Mouse (Mus musculus) myocyte (in vitro differentiated cells): ENCODE results near the gene Itpkc. TPM values are rescaled to one million over a fixed set of nuclear protein-coding genes. Genes with fewer than 3 reads are reported as not detected.

Source experiments
- H3K27me3 ChIP-seq: one replicate; pipeline ENCODE4 v1.6.1; 2011; ENCODE audit not compliant: control insufficient read depth, insufficient read depth, insufficient read length
- H3K36me3 ChIP-seq: one replicate; pipeline ENCODE4 v1.6.1; 2011; ENCODE audit not compliant: control insufficient read depth, insufficient read depth
- H3K4me2 ChIP-seq: one replicate; pipeline ENCODE4 v1.6.1; 2011; ENCODE audit warnings: low read depth, control low read depth
- H3K4me3 ChIP-seq: one replicate; pipeline ENCODE4 v1.5.1; 2011; ENCODE audit warnings: mild to moderate bottlenecking, control low read depth, moderate library complexity
- H3K79me2 ChIP-seq: one replicate; pipeline ENCODE4 v1.6.1; 2011; ENCODE audit not compliant: control insufficient read depth, insufficient read depth
- H3ac ChIP-seq: one replicate; pipeline ENCODE4 v1.6.1; 2011; ENCODE audit not compliant: control insufficient read depth, insufficient read length
- CEBPB ChIP-seq: IDR thresholded peaks from 2 replicates; pipeline ENCODE4 v1.6.1; 2011; ENCODE audit warnings: mild to moderate bottlenecking, moderate library complexity; ENCODE audit not compliant: poor library complexity, insufficient read depth, severe bottlenecking
- E2F4 ChIP-seq: IDR thresholded peaks from one replicate; pipeline ENCODE4 v1.6.1; 2011; ENCODE audit warnings: mild to moderate bottlenecking, control low read depth, moderate library complexity; ENCODE audit not compliant: insufficient read depth
- MAX ChIP-seq: IDR thresholded peaks from one replicate; pipeline ENCODE4 v1.6.1; 2011; ENCODE audit warnings: low read depth, mild to moderate bottlenecking, control low read depth
- MYOD1 ChIP-seq, 3 experiments: IDR thresholded peaks; one replicate each; pipeline ENCODE4 v1.6.1; 2011; ENCODE audit warnings: control low read depth in 2 of 3, low read depth in 2 of 3, mild to moderate bottlenecking in 2 of 3, moderate library complexity in 1 of 3; ENCODE audit not compliant: insufficient read length in 2 of 3, control insufficient read depth in 1 of 3
- MYOG ChIP-seq, 3 experiments: IDR thresholded peaks; one replicate each; pipeline ENCODE4 v1.6.1; 2011; ENCODE audit warnings: control low read depth in 2 of 3, low read depth in 2 of 3, mild to moderate bottlenecking in 2 of 3; ENCODE audit not compliant: insufficient read length in 2 of 3, control insufficient read depth in 1 of 3, insufficient read depth in 1 of 3
- POLR2A ChIP-seq: IDR thresholded peaks from one replicate; pipeline ENCODE4 v1.6.1; 2011; ENCODE audit warnings: low read depth, mild to moderate bottlenecking, control low read depth, moderate library complexity; ENCODE audit not compliant: insufficient read length
- POLR2AphosphoS2 ChIP-seq: IDR thresholded peaks from one replicate; pipeline ENCODE4 v1.6.1; 2011; ENCODE audit warnings: low read depth, control low read depth; ENCODE audit not compliant: insufficient read length
- REST ChIP-seq: IDR thresholded peaks from one replicate; pipeline ENCODE4 v1.6.1; 2011; ENCODE audit warnings: mild to moderate bottlenecking, control low read depth, moderate library complexity; ENCODE audit not compliant: insufficient read depth, insufficient read length
- SRF ChIP-seq: IDR thresholded peaks from one replicate; pipeline ENCODE4 v1.6.1; 2011; ENCODE audit warnings: low read depth; ENCODE audit not compliant: control insufficient read depth, insufficient read length
- TCF12 ChIP-seq: IDR thresholded peaks from one replicate; pipeline ENCODE4 v1.6.1; 2011; ENCODE audit warnings: mild to moderate bottlenecking, control low read depth; ENCODE audit not compliant: poor library complexity, insufficient read depth, severe bottlenecking
- TCF3 ChIP-seq: IDR thresholded peaks from one replicate; pipeline ENCODE4 v1.6.1; 2011; ENCODE audit warnings: low read depth, control low read depth; ENCODE audit not compliant: insufficient read length
- USF1 ChIP-seq: IDR thresholded peaks from one replicate; pipeline ENCODE4 v1.6.1; 2011; ENCODE audit warnings: low read depth, mild to moderate bottlenecking, control low read depth, moderate library complexity
- polyA plus RNA-seq: library from polyadenylated mRNA; unstranded; fragments of >200 nt; fragmentation: generic; extraction: Trizol; gene quantifications from one replicate; pipeline ENCODE4 v1.2.1, GENCODE M21; 2012; ENCODE audit warnings: missing spikeins

The Itpkc gene
- polyA plus RNA-seq, 1 experiment: 7.1 TPM

DNA sequence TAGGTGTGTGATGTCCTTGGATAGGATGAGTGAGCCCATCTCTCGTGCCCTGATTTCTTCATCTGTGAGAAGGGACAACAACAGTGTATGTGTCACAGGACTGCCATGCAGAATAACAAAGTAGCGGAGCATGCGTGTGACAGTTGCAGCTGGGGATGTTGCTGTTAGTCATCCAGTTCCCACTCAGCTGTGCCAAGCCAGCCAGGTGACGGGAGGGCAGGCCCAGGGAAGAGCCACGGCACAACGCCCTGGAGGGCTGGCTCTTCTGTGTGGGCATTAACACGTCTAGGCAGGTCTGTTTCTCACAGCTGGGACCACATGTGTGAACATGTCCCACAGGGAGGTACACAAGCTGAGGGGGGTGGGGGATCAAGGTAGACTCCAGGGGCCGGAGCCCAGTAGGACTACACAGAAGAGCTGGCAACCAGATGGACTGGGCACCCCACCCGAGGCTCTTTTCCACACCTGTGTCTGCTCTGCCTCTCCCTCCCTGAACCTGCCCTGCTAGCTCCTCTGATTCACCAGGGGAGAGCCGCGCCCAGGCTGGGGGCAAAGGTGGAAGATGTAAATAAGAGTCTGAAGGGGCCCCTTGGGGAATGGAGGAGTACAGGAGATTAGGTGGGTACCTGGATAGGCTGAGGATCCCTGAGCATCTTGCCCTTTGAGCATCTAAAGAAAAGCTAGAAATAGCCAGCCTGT lies 3.4 kb downstream of the Itpkc start:
- TF ChIP-seq MYOD1 (IDR thresholded peaks at IDR 0.05; ENCODE audit: control insufficient read depth in 1 of 3, insufficient read length in 2 of 3, low read depth in 2 of 3) (peak in 1 of 3 experiments; percentile 61), TCF3 (no peak), POLR2A (no peak), TCF12 (no peak), CEBPB (no peak), REST (no peak), POLR2AphosphoS2 (no peak), E2F4 (no peak), MAX (no peak), SRF (no peak), MYOG (IDR thresholded peaks at IDR 0.05; ENCODE audit: control insufficient read depth in 1 of 3, insufficient read depth in 1 of 3, insufficient read length in 2 of 3, low read depth in 2 of 3) (peak in 1 of 3 experiments; percentile 55)

DNA sequence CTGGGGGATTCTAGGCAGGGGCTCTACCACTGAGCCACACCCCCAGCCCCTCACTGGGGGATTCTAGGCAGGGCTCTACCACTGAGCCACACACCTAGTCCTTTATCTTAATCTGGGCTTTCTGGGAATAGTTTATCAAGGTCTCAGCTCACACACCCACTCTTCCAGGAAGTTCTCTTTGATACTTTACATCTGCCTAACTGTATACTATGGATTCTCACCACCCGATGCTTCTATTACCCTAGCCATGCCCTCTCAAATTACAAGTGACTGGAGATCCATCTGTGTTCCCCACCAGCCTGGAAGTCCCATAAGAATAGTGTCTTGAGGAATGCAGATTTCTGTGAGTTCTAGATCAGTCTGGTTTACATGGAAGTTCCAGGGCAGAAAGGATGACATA lies 5.9 kb downstream of the Itpkc start:
- Histone ChIP-seq H3K4me2 (no peak overlapping the region), H3K79me2 (peaks cover 30% of the 10 kb centered on the region), H3K4me3 (no peak overlapping the region), H3K27me3 (no peaks in the 10 kb centered on the region), H3ac (no peak overlapping the region), H3K36me3 (no peaks in the 10 kb centered on the region)
- no peak for TF ChIP-seq SRF
- no peak for TF ChIP-seq MAX
- TF ChIP-seq MYOD1 (IDR thresholded peaks at IDR 0.05; ENCODE audit: control insufficient read depth in 1 of 3, insufficient read length in 2 of 3, low read depth in 2 of 3): no peak
- no peak for TF ChIP-seq REST
- TF ChIP-seq E2F4: no peak
- TF ChIP-seq POLR2A: no peak
- TF ChIP-seq TCF12: no peak
- no peak for TF ChIP-seq TCF3
- no peak for TF ChIP-seq CEBPB
- TF ChIP-seq MYOG (IDR thresholded peaks at IDR 0.05; ENCODE audit: control insufficient read depth in 1 of 3, insufficient read depth in 1 of 3, insufficient read length in 2 of 3, low read depth in 2 of 3): no peak

More for the DNA sequence above, 3.4 kb downstream of the Itpkc start:
- Histone ChIP-seq H3K4me3 (peak overlapping the region; percentile 67), H3K27me3 (no peaks in the 10 kb centered on the region), H3K79me2 (peaks cover 35% of the 10 kb centered on the region), H3K36me3 (no peaks in the 10 kb centered on the region), H3ac (no peak overlapping the region), H3K4me2 (peak overlapping the region; percentile 95)

DNA sequence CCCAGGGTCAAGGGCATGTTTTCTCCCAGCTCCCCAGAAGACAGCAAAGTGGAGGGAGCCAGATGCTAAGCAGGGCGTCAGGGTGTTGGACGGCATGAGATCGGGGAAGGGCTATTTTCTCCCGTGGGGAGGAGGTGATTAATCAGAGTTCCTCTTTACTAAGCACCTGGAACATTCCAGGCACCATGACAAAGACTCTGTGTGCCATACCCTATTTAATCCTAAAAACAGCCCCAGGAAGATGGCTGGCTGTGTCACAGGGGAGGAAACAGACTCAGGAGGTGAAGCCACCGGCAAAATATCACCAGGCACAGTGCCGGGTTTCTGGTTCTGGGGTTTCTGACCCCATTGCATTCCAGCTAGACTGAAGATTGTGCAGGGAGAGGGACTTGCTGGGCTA lies 6.5 kb downstream of the Itpkc start:
- H3K36me3 ChIP-seq: no peaks in the 10 kb centered on the region
- H3K4me2 ChIP-seq: no peak overlapping the region
- H3ac ChIP-seq: no peak overlapping the region
- H3K79me2 ChIP-seq: peaks cover 24% of the 10 kb centered on the region
- no peak for TF ChIP-seq TCF3
- no peak for TF ChIP-seq MAX
- TF ChIP-seq POLR2A: no peak
- TF ChIP-seq REST: no peak
- TF ChIP-seq USF1: no peak
- no peak for TF ChIP-seq MYOG (IDR thresholded peaks at IDR 0.05; ENCODE audit: control insufficient read depth in 1 of 3, insufficient read depth in 1 of 3, insufficient read length in 2 of 3, low read depth in 2 of 3)
- TF ChIP-seq MYOD1 (IDR thresholded peaks at IDR 0.05; ENCODE audit: control insufficient read depth in 1 of 3, insufficient read length in 2 of 3, low read depth in 2 of 3): no peak
- no peaks in the 10 kb centered on the region for H3K27me3 ChIP-seq
- no peak overlapping the region for H3K4me3 ChIP-seq

DNA sequence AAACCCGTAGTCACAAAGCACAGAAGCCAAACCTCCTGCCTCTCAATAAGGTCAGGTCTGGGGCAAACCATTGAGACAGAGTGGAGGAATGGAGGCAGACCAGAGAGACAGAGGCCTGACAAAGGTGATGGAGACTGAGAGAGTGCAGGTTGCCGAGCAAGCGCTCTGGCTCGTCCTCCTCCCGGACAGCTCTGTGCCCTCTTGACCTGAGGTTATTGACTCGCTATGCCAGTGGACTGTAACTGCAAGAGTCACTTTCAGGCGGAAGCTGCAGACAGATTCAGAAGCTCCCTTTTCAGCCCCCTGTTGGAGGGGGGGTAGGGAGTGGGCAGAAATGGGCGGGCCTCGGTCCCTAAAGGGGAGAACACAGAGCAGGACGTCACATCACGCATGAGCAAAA lies 8.5 kb downstream of the Itpkc start:
- TF ChIP-seq MAX (no peak), SRF (no peak), POLR2A (no peak), MYOD1 (IDR thresholded peaks at IDR 0.05; ENCODE audit: control insufficient read depth in 1 of 3, insufficient read length in 2 of 3, low read depth in 2 of 3) (no peak), REST (no peak), CEBPB (no peak), TCF3 (no peak), USF1 (no peak), POLR2AphosphoS2 (no peak), TCF12 (no peak), E2F4 (no peak)
- no peak overlapping the region for H3K4me2 ChIP-seq
- no peak overlapping the region for H3K4me3 ChIP-seq
- H3K79me2 ChIP-seq: peaks cover 6% of the 10 kb centered on the region
- H3ac ChIP-seq: no peak overlapping the region
- no peaks in the 10 kb centered on the region for H3K27me3 ChIP-seq
- H3K36me3 ChIP-seq: peaks cover 3% of the 10 kb centered on the region

DNA sequence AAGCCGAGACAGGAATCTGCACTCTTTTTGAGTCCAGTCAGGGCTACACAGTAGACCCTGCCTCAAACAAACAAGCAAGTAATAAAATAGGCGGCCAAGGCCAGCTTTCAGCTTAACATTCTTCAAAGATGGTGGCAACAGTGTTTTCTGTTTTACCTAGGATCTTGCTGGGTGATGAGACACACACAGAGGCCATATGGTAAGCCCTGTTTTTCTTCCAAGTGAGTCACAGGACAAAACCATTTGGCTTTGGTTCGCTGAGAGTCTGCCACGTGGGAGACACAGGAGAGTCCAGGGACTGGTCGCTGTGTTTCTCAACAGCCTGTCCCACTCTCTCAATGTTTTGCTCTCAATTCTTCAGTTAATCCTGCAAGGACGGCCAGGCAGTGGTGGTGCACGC lies 9.9 kb downstream of the Itpkc start:
- Histone ChIP-seq H3K79me2 (no peaks in the 10 kb centered on the region), H3K27me3 (no peaks in the 10 kb centered on the region)

More for the DNA sequence above, 9.9 kb downstream of the Itpkc start:
- no peak overlapping the region for H3K4me2 ChIP-seq
- no peak overlapping the region for H3ac ChIP-seq
- no peak overlapping the region for H3K4me3 ChIP-seq
- H3K36me3 ChIP-seq: peaks cover 3% of the 10 kb centered on the region
- no peak for TF ChIP-seq SRF
- no peak for TF ChIP-seq MAX
- TF ChIP-seq TCF3: no peak
- no peak for TF ChIP-seq CEBPB
- no peak for TF ChIP-seq POLR2A
- TF ChIP-seq MYOG (IDR thresholded peaks at IDR 0.05; ENCODE audit: control insufficient read depth in 1 of 3, insufficient read depth in 1 of 3, insufficient read length in 2 of 3, low read depth in 2 of 3): no peak
- TF ChIP-seq REST: no peak
- TF ChIP-seq TCF12: no peak
- TF ChIP-seq POLR2AphosphoS2: no peak
- no peak for TF ChIP-seq USF1
- no peak for TF ChIP-seq E2F4
- no peak for TF ChIP-seq MYOD1 (IDR thresholded peaks at IDR 0.05; ENCODE audit: control insufficient read depth in 1 of 3, insufficient read length in 2 of 3, low read depth in 2 of 3)
